Mouse (Mus musculus) kidney, adult 9 months (tissue): ENCODE data around the gene Tmem151a.

ENCODE experiments used
- DNase-seq: peaks from one replicate; pipeline ENCODE4 v3.0.0; 2022

The Tmem151a gene

GRCm38 (mm10) chr19:5067040-5067799, 18.1 kb downstream of the Tmem151a start:
- DNase-seq, result no peak

DNA sequence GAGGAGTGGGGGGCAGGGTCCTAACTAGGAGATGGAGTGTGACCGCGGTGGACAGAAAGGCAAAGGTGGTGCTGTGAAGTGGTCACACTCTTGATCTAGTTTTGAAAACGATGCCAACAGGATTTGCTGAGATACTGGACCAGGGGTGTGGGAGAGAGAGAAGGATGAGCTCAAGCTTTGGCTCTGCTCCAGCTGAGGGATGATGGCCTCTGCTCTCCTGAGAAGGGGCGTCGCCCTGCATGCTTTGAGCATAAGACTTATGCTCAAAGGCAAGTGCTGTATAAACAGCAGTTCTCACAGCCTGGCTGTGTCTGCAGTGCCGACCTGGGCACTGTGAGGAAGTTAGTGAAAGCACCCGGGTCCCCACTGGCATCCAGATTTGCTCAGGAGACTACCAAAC, 20.2 kb downstream of the Tmem151a start:
- no peak for DNase-seq

DNA sequence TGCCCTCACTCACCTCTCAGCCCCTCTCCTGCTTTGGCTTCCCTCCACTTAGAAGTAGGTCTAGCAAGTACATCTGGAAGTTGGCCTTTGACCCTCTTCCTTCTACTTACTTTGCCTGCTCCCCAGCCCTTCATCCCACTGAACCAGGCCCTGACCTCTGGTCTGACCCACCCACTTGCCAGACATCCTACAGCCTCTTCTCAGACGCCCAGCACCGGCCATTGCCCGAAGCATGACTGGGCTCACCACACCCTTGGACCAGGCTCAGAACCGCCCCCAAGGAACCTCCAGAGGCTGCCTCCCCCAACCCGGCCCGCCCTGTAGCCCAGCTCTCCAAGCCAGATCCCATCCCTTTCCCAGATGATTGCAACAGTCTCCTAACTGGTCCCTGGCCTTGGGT, 22.9 kb downstream of the Tmem151a start:
- DNase-seq, result no peak

DNA sequence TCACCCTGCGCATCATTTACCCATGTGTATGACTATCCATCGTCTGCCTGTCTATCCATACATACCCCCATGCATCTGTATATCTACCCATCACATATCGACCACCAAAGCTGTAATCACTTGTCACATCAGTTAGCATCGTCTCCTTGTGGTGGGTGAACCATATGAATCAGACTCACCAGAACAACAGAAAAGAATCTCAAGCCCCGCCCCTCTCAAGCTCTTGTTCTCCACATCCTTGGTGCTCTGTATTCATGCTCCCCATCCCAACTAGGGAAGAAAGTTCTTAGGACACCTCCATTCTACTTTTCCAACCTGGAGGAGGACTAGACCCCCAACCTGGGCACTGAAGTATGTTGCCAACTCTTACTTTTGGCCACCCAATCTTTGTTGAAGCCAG, 23.3 kb downstream of the Tmem151a start:
- no peak for DNase-seq

DNA sequence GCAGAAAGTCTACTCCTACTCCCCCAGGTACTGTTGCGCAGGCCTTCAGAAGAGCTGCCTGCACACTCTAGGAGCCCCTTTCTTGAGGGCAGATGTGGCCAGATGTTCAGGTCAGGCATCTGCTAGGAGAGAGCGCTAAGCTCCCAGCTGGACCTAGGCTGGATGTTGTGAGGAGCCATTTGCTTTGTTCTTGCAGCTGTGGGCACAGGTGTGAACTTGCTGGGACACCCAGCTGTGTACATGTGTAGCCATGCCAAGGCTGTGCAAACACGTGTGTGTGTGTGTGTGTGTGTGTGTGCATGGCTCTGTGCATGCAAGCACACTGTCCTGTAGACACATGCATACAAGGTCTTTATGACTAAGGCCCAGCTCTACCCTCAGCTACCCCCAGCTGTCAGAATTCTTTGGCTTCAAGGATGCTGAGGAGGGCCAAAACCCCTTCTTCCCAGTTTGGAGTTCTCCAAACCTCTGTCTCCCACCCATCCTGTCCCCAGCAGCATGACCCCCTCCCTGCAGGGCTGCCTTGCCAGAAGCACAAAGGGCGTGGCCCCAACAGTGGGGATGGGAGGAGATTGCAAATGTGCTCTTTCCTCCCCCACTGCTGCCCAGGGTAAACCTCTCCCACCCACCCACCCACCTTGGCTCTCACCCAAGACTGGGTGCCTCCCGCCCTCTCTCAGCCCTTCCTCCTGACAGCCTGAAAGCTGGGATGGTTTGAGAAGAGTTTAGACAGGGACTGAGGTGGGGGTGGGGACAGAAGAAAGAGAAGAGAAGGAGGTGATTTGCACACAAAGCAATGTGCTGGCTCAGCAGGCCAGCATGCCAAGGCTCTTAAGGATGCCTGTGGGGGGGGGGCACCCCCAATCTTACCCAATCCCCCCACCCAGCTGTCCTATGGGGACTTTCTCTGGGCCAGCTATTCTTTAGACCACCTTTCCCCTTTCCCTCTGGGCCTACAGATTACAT, 24.7 kb downstream of the Tmem151a start:
- no peak for DNase-seq

GRCm38 (mm10) chr19:5058801-5059771, 26.2 kb downstream of the Tmem151a start:
- no peak for DNase-seq

GRCm38 (mm10) chr19:5057876-5058775, 27.2 kb downstream of the Tmem151a start:
- DNase-seq, result no peak

DNA sequence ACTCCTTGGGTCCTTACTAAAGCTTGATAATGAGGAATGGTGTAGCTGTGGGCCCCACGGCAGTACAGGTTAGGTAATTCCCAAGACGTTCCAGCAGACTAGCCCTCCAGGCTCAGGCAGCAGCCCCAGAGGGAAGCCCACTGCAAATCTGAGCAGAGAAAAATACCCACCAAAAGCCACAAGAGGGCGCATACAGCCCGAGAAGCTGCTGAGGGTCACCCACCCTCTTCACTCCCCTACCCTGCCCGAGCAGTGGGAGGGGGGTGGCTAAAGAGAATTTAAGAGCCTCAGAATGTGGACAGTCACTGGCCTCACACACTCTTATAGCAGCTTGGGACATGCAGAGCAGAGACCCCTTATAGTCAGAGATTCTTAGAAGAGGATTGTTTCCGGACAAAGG, 29.1 kb downstream of the Tmem151a start:
- no peak for DNase-seq

DNA sequence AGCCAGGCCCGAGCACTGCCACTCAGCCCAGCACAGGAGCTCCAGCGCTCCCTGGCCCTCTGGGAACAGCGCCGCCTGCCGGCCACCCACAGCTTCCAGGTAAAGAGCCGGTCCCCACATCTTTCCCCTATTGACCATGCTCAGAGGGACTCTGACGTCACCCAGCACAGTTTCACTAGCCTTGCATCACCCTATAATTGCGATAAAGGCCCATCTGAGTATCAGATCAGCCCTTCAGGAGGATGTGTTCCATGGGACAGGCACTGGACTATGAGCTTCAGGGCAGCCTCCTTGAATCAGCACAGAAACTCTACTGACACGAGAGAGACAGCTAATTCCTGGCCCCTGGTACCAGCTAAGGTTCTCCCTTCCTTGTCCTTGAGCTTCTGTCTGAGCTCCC, 31.4 kb downstream of the Tmem151a start:
- DNase-seq, result peak; percentile 45

DNA sequence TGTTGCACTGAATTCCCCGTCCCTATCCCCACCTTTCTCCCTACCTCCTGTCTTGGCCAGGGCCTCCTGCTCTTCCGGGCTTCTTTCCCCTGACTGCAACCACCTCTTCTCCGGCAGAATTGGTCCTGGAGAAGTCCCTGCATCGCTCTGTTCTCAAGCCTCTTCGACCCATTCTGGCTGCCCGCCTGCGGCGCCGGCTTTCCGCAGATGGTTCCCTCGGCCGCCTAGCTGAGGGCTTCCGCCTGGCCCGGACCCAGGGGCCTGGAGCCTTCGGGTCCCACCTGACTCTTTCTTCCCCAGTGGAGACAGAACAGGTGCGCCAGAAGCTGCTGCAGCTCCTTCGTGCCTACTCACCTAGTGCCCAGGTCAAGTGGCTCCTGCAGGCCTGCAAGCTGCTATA, 32.5 kb downstream of the Tmem151a start:
- no peak for DNase-seq

DNA sequence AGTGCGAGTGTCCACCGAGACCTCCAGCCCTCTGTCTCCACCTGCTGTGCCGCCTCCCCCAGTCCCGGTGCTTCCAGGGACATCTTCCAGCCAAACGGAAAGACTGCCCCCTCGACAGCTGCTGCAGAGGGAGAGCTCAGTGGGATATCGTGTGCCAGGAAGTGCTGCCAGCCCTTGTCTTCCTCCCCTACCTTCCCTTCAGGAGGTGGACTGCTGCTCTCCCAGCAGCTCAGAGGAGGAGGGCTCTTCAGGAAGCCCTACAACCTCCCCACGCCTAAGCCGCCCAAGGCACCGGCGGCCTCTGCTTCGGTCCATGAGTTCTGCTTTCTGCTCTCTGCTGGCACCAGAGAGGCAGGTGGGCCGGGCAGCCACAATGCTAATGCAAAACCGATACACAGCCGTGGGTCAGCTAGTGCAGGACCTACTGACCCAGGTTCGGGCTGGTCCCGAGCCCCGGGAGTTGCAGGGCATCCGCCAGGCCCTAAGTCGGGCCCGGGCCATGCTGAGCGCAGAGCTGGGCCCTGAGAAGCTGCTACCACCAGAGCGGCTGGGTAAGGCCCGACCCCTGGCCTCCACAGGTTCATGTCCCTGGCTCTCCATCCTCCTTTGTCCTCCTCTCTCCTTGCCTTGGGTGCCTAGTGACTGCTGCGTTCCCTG, 33.0 kb downstream of the Tmem151a start:
- DNase-seq, result no peak

- no peak for DNase-seq
Observed at GRCm38 (mm10) chr19:5051515-5051914, 33.8 kb downstream of the Tmem151a start.

GRCm38 (mm10) chr19:5051031-5051430, 34.3 kb downstream of the Tmem151a start:
- DNase-seq, result no peak

- DNase-seq, result peak; percentile 61
Observed at GRCm38 (mm10) chr19:5050047-5050905, 35.1 kb downstream of the Tmem151a start, which contains the start of gene Rin1. Rin1 (plus strand) TSS chr19:5050481.

- no peak for DNase-seq
Observed at GRCm38 (mm10) chr19:5049325-5049724, 36.0 kb downstream of the Tmem151a start.

DNA sequence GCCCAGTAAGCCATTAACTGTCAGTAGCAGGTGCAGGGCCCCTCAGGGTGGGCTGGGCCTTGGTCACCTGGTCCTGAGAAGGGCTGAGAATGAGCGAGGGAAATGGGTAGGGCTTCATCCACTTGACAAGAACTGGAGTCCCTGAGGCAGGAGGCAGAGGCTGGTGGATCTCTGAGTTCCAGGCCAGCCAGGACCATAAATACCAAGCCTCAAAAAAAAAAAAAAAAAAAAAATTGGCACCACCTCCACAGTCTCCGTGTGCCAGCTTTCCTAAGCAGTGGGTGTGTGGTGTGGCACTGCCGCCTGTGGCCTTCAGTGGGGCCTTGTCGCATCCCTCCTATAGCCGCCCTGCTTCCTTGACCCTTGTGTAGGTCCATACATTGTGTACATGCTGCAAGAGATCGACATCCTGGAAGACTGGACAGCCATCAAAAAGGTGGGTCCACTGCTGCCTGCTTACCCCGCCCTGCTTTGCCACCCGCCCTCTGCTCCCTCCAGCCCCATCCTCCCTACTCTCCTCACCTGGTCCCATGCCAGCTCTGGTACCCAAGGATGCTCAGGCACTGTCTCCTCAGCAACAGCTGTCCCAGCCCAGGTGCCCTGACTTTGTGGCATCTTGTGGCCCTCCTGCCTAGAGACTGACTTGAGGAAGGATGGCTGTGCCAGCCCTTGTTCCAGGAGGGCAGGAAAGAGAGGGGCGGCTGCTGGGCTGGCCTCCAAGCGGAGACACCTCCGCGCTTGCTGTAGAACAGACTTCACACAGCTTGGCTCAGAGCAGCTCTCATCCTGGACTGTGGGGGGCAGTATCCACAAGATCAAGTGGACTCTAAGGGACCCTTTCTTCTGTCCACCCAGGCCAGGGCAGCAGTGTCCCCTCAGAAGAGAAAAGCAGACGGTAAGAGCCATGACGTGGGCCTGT, 36.9 kb downstream of the Tmem151a start:
- DNase-seq, result no peak

DNA sequence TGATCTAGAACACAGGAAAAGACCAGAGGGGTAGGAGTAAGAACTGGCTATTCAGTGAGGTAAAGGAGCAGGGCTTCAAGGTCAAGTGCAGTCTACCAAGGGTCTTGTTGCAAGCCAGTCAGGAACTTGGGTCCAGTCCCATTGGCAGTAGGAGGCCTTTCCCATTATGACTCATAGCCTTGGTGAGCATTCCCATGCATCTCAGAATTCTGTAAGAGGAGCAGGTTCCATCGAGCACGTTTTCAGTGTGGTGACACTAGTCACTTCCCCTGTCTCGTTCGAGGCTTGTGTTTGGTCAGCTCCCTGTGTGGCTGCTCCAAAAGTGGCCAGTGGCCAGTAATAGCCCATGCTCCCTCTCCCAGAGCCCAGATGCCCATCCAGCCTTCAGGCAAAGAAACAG, 39.8 kb downstream of the Tmem151a start:
- DNase-seq, result no peak

- no peak for DNase-seq
Observed at GRCm38 (mm10) chr19:5041588-5041987, 43.7 kb downstream of the Tmem151a start.
